Mouse (Mus musculus): Measurements from ENCODE around the gene Zfp329. TPM values are rescaled to one million over a fixed set of nuclear protein-coding genes. Genes with fewer than 3 reads are reported as not detected.

Zfp329 gene
- polyA plus RNA-seq, 1 experiment from 2014 or later: 6.9 TPM

DNA sequence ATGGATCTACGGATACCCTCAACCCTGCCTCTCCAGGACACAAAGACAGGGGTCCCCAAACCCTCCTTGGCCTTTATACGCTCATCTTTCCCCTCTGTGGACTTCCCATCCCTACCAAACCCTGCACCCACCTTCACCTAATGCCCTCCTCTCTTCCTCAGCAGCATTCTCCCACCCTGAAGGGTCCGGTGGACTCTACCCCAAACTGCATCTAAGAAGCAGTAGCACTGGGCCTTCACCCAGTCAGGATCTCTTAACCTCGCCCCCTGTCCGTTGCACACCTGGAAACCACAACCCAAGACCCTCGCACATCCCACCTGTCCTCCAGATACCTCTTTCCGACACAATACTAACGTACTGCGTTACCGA, 38.9 kb downstream of the Zfp329 start:
- Histone ChIP-seq H3K36me3 (ENCODE audit: inconsistent target) (no peaks in the 10 kb centered on the region), H3K4me3 (ENCODE audit: inconsistent target) (peak overlapping the region; percentile 16; the same call in 1 of the 2 replicates), H3K79me2 (ENCODE audit: inconsistent target) (no peaks in the 10 kb centered on the region), H3K27ac (no peak overlapping the region)
- 45% methylated on average over 10 of the region's 10 CpGs for WGBS (ENCODE audit: missing documents)

- Histone ChIP-seq H3K27ac (no peak overlapping the region), H3K36me3 (ENCODE audit: inconsistent target) (no peaks in the 10 kb centered on the region)
- 94% methylated on average over 5 of the region's 5 CpGs for WGBS (ENCODE audit: missing documents)
These were observed 39.5 kb downstream of the Zfp329 start for GRCm38 (mm10) chr7:12779141-12779540.

GRCm38 (mm10) chr7:12774606-12775005, 44.1 kb downstream of the Zfp329 start:
- Histone ChIP-seq H3K4me3 (ENCODE audit: inconsistent target) (no peak overlapping the region), H3K27ac (no peak overlapping the region), H3K79me2 (ENCODE audit: inconsistent target) (no peaks in the 10 kb centered on the region), H3K36me3 (ENCODE audit: inconsistent target) (no peaks in the 10 kb centered on the region)
- 83% methylated on average over 1 of the region's 1 CpGs for WGBS (ENCODE audit: missing documents)

More at GRCm38 (mm10) chr7:12779141-12779540, 39.5 kb downstream of the Zfp329 start:
- Histone ChIP-seq H3K4me3 (ENCODE audit: inconsistent target) (no peak overlapping the region), H3K79me2 (ENCODE audit: inconsistent target) (no peaks in the 10 kb centered on the region)

- Histone ChIP-seq H3K79me2 (ENCODE audit: inconsistent target) (no peaks in the 10 kb centered on the region), H3K4me3 (ENCODE audit: inconsistent target) (no peak overlapping the region), H3K36me3 (ENCODE audit: inconsistent target) (no peaks in the 10 kb centered on the region), H3K27ac (no peak overlapping the region)
- 95% methylated on average over 9 of the region's 9 CpGs for WGBS (ENCODE audit: missing documents)
These were observed 44.5 kb downstream of the Zfp329 start for GRCm38 (mm10) chr7:12774111-12774510.

Other genes with a start within 250 kb of the Zfp329 start
- gene Vmn2r53, start 210.1 kb downstream of the Zfp329 start, polyA plus RNA-seq (2018): not detected in 3 replicates
- not detected in 3 replicates for gene Vmn2r54, start 178.5 kb downstream of the Zfp329 start, polyA plus RNA-seq (2018)
- not detected in 3 replicates for gene Vmn2r55, start 133.9 kb downstream of the Zfp329 start, polyA plus RNA-seq (2018)
- not detected in 3 replicates for gene Vmn2r56, start 83.9 kb downstream of the Zfp329 start, polyA plus RNA-seq (2018)
- gene Zscan18, start 15.2 kb downstream of the Zfp329 start, polyA plus RNA-seq (2018): 0.43 to 1.0 TPM (median 0.47 TPM) in 3 replicates
- 17.3 to 21.6 TPM (median 21.1 TPM) in 3 replicates for gene Zfp110, start 15.9 kb upstream of the Zfp329 start, polyA plus RNA-seq (2018)
- 1.6 to 2.1 TPM (median 1.9 TPM) in 3 replicates for gene Zfp128, start 62.3 kb upstream of the Zfp329 start, polyA plus RNA-seq (2018)
- gene Zscan22, start 79.0 kb upstream of the Zfp329 start, polyA plus RNA-seq (2018): 5.2 to 9.0 TPM (median 7.8 TPM) in 3 replicates
- gene Rps5, start 103.4 kb upstream of the Zfp329 start, polyA plus RNA-seq (2018): 260 to 917 TPM (median 815 TPM) in 3 replicates
- 0.07 TPM in 1 of 3 replicates, not detected in the others for gene Rnf225, start 108.6 kb upstream of the Zfp329 start, polyA plus RNA-seq (2018)
- gene Zfp324, start 147.0 kb upstream of the Zfp329 start, polyA plus RNA-seq (2018): 3.0 to 3.7 TPM (median 3.1 TPM) in 3 replicates
- 1.6 to 1.8 TPM (median 1.7 TPM) in 3 replicates for gene Zfp446, start 159.0 kb upstream of the Zfp329 start, polyA plus RNA-seq (2018)
- not detected in 3 replicates for gene Slc27a5, start 179.3 kb upstream of the Zfp329 start, polyA plus RNA-seq (2018)
- 64.2 to 120 TPM (median 85.7 TPM) in 3 replicates for gene Trim28, start 180.3 kb upstream of the Zfp329 start, polyA plus RNA-seq (2018)
- gene Zbtb45, start 191.2 kb upstream of the Zfp329 start, polyA plus RNA-seq (2018): 7.4 to 11.7 TPM (median 11.4 TPM) in 3 replicates
- gene Chmp2a, start 215.9 kb upstream of the Zfp329 start, polyA plus RNA-seq (2018): 186 to 358 TPM (median 214 TPM) in 3 replicates
- 132 to 209 TPM (median 195 TPM) in 3 replicates for gene Ube2m, start 219.4 kb upstream of the Zfp329 start, polyA plus RNA-seq (2018)
- 0.28 to 0.98 TPM (median 0.39 TPM) in 3 replicates for gene Mzf1, start 235.9 kb upstream of the Zfp329 start, polyA plus RNA-seq (2018)